Mouse (Mus musculus) lung, embryonic 14.5 days (tissue): ENCODE results near the gene Tab1. TPM values are rescaled to one million over a fixed set of nuclear protein-coding genes. Genes with fewer than 3 reads are reported as not detected.

Experiments used
- ATAC-seq: fragments of 200-750 bp; cut with Nextera tagmentation; 2 replicates; pipeline ENCODE4 v1.8.0; 2017; ENCODE audit warnings: mild to moderate bottlenecking, moderate TSS enrichment, moderate library complexity; ENCODE audit not compliant: insufficient read depth
- DNase-seq: peaks from one replicate; pipeline ENCODE4 v3.0.0-alpha.2; 2015
- H3K27ac ChIP-seq: fragments of 300-500 bp; sonication (generic); 2 replicates; pipeline ENCODE4 v1.5.1; 2014; ENCODE audit warnings: low read depth, mild to moderate bottlenecking, moderate library complexity
- H3K27me3 ChIP-seq: fragments of 300-500 bp; sonication (generic); 2 replicates; pipeline ENCODE4 v1.6.1; 2014; ENCODE audit warnings: low read length, control low read depth; ENCODE audit not compliant: insufficient read depth
- H3K36me3 ChIP-seq: fragments of 300-500 bp; sonication (generic); 2 replicates; pipeline ENCODE4 v1.6.1; 2014; ENCODE audit warnings: control low read depth; ENCODE audit not compliant: insufficient read depth
- H3K4me1 ChIP-seq: fragments of 300-500 bp; sonication (generic); 2 replicates; pipeline ENCODE4 v1.6.1; 2014; ENCODE audit warnings: antibody characterized with exemption, control low read depth; ENCODE audit not compliant: insufficient read depth
- H3K4me2 ChIP-seq: fragments of 300-500 bp; sonication (generic); 2 replicates; pipeline ENCODE4 v1.6.1; 2014; ENCODE audit warnings: mild to moderate bottlenecking
- H3K4me3 ChIP-seq: fragments of 300-500 bp; sonication (generic); 2 replicates; pipeline ENCODE4 v1.5.1; 2014; ENCODE audit warnings: low read depth, low read length
- H3K9ac ChIP-seq: fragments of 300-500 bp; sonication (generic); 2 replicates; pipeline ENCODE4 v1.6.1; 2014
- H3K9me3 ChIP-seq: fragments of 300-500 bp; sonication (generic); 2 replicates; pipeline ENCODE4 v1.6.1; 2016; ENCODE audit warnings: low read depth, low read length, control low read depth
- CTCF ChIP-seq: IDR thresholded peaks from 2 replicates; pipeline ENCODE4 v1.5.1; 2016; ENCODE audit warnings: antibody characterized with exemption, low read depth
- WGBS: fragments of 180-500 bp; shearing (Covaris S2); extraction: QIAGEN DNeasy Blood & Tissue Kit; methylation state at CpG from one replicate; pipeline ENCODE4 v1.1.7; 2014; 5-methylcytosine and 5-hydroxymethylcytosine counted together
- polyA plus RNA-seq: library from polyadenylated mRNA; unstranded; fragments of >200 nt; fragmentation: Nextera tagmentation; extraction: Ambion mirVana; gene quantifications from 2 replicates; pipeline ENCODE4 v1.2.1, GENCODE M21; 2014

The Tab1 gene
- polyA plus RNA-seq, 1 experiment from 2014 or later = 34.2 TPM

DNA sequence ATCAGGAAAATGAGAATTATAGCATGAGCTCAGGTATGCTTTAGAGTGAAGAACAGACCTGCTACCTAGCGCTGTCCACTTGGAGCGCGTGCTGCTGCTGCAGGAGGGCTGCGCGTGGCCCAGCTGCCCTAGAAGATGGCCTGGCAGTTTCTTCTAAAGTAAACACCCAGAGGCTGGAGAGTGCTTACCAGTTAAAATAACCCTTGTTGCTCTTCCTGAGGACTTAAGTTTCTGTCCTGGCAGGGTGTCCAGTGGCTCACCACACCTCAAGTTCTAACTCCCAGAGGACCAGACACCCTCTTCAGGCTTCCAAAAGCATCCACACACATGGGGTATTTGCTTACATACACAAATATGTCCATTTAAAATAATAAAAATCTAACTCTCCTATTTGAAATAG lies 12.5 kb downstream of the Tab1 start:
- Histone ChIP-seq H3K4me1 (no peaks in the 10 kb centered on the region), H3K27me3 (no peaks in the 10 kb centered on the region), H3K36me3 (peaks cover 52% of the 10 kb centered on the region), H3K27ac (no peak overlapping the region), H3K9ac (no peak overlapping the region), H3K9me3 (no peaks in the 10 kb centered on the region; the same call in 1 of the 2 replicates), H3K4me2 (no peak overlapping the region), H3K4me3 (no peak overlapping the region)
- WGBS = 83% methylated on average over 5 of the region's 5 CpGs
- DNase-seq = no peak
- TF ChIP-seq CTCF = no peak
- ATAC-seq = no peak

DNA sequence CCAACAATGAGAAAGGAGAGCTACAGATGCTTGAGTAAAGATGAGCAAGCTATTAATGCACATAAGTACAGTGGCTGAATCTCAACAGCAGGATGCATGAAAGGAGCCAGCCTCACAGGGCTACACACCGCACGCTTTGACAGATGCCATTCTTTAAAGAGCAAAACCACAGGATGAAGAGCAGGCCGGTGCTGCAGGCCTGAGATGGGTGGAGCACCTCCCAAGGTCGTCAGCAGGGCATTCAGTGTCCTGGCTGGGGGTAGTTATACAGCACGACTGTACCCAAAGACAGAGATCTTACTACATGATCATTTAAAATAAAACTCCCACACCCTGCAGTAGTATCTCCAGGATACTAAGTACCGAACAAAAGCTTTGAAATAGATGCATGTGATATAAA lies 13.2 kb downstream of the Tab1 start:
- no peak overlapping the region for H3K9ac ChIP-seq
- ATAC-seq (no peak), DNase-seq (no peak)
- H3K27ac ChIP-seq = no peak overlapping the region
- H3K27me3 ChIP-seq = no peaks in the 10 kb centered on the region
- H3K36me3 ChIP-seq = peaks cover 54% of the 10 kb centered on the region
- no peaks in the 10 kb centered on the region for H3K4me1 ChIP-seq
- no peak overlapping the region for H3K4me3 ChIP-seq
- no peak for TF ChIP-seq CTCF
- 58% methylated on average over 6 of the region's 6 CpGs for WGBS
- no peaks in the 10 kb centered on the region; the same call in 1 of the 2 replicates for H3K9me3 ChIP-seq
- no peak overlapping the region for H3K4me2 ChIP-seq

DNA sequence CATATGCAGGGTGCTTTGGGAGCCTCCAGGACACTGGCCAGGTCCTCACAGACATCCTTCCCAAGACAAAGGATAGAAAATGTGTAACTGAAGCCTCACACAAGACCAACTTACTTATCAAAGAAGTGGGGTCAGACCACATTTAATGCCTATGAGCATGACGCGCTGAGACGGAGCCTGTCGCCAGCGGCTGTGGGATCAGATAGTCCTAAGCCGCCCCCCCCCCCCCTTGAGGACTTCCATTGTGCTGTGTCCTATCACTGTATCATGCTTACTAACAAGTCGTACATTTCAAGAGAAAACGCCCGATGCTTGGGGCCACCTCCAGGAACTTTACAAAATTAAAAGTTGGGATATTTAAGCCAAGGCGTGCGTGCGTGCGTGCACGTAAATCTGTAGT lies 14.2 kb downstream of the Tab1 start:
- TF ChIP-seq CTCF = no peak
- Histone ChIP-seq H3K4me2 (no peak overlapping the region), H3K36me3 (peaks cover 52% of the 10 kb centered on the region), H3K27me3 (no peaks in the 10 kb centered on the region), H3K9me3 (no peaks in the 10 kb centered on the region; the same call in 1 of the 2 replicates), H3K9ac (no peak overlapping the region), H3K4me1 (no peaks in the 10 kb centered on the region), H3K4me3 (no peak overlapping the region), H3K27ac (no peak overlapping the region)
- 91% methylated on average over 14 of the region's 14 CpGs for whole genome bisulfite sequencing
- ATAC-seq = no peak
- DNase-seq = no peak

DNA sequence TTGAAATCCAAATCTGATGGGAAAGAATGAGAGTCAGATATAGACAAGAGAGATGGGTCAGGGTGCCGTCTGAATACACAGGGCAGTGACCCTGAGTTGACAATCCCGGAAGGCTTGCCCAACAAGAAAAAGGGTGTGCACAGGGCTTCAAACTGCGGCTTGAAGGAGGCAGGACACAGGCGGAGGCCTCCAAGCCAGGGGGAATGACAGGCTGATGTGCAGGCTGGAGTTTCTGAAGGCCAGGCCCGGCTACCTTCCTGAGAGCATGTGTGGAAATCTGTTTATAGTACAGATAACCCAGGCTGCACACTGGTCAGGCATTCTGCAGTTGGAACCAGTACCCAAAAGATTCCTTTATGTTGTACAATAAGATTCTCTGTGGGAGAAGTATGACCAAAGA lies 14.6 kb downstream of the Tab1 start:
- no peak for ATAC-seq
- peaks cover 53% of the 10 kb centered on the region for H3K36me3 ChIP-seq
- no peaks in the 10 kb centered on the region for H3K4me1 ChIP-seq
- no peak overlapping the region for H3K4me3 ChIP-seq
- no peaks in the 10 kb centered on the region for H3K27me3 ChIP-seq
- H3K27ac ChIP-seq = no peak overlapping the region
- no peak overlapping the region for H3K9ac ChIP-seq
- no peak for DNase-seq
- no peak overlapping the region for H3K4me2 ChIP-seq
- H3K9me3 ChIP-seq = no peaks in the 10 kb centered on the region
- WGBS = 65% methylated on average over 5 of the region's 5 CpGs
- TF ChIP-seq CTCF = no peak

DNA sequence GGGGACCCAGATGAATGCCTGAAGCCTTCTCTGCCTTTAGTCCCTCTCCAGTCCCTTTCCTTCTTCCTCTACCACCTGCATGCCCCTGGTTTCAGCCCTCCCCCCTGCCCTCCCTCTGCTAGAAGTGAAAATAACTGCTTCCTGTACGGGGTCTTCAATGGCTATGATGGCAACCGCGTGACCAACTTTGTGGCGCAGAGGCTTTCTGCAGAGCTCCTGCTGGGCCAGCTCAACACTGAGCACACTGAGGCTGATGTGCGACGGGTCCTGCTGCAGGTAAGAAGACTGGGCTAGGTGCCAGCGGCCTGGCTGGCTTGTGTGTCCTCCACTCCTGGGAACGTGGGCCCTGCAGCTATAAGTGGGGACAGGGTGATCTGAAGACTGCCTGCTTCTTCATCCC lies 15.6 kb downstream of the Tab1 start:
- Histone ChIP-seq H3K4me3 (no peak overlapping the region), H3K27ac (no peak overlapping the region), H3K9me3 (no peaks in the 10 kb centered on the region), H3K36me3 (peaks cover 53% of the 10 kb centered on the region), H3K4me2 (no peak overlapping the region), H3K4me1 (no peaks in the 10 kb centered on the region), H3K27me3 (no peaks in the 10 kb centered on the region), H3K9ac (no peak overlapping the region)
- no peak for ATAC-seq
- 89% methylated on average over 8 of the region's 8 CpGs for WGBS
- no peak for TF ChIP-seq CTCF
- DNase-seq = no peak

DNA sequence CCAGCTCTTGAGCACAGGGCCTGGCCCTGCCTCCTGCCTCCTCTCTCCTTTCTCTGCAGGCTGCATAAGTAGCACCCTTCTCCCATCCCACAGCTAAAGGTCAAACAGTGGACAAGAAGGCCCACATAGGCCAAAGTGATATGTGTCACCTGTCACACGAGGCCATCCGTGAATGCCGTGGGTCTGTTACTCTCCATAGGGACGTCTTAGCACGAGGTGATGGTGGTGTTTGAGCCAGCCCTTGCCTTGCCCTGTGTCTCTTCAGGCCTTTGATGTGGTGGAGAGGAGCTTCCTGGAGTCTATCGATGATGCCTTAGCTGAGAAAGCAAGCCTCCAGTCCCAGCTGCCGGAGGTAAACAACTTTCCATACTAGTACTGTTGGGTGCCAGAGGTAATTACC lies 16.6 kb downstream of the Tab1 start:
- peaks cover 56% of the 10 kb centered on the region for H3K36me3 ChIP-seq
- no peak overlapping the region for H3K4me3 ChIP-seq
- H3K9me3 ChIP-seq = no peaks in the 10 kb centered on the region
- ATAC-seq (no peak), DNase-seq (no peak)
- no peak overlapping the region for H3K9ac ChIP-seq
- no peak for TF ChIP-seq CTCF
- no peaks in the 10 kb centered on the region for H3K4me1 ChIP-seq
- H3K27ac ChIP-seq = no peak overlapping the region
- H3K27me3 ChIP-seq = no peaks in the 10 kb centered on the region
- no peak overlapping the region for H3K4me2 ChIP-seq
- WGBS = 83% methylated on average over 7 of the region's 7 CpGs

DNA sequence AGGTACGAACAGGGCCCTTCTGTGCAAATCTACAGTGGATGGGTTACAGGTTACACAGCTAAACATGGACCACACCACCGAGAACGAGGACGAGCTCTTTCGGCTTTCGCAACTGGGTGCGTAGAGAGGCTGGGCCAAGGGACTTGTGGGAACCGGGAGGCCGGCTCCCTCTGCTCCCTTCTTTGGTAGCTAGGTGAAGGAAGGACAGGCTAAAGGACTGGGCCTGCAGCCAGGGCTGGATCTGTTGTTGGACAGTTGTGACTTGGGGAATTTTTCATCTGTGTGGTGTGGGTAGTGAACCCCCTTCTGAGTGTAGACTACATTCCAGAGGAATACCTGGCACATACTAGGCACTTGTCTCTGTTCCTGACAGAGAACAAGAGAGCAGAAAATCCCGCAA lies 19.7 kb downstream of the Tab1 start:
- Histone ChIP-seq H3K36me3 (peaks cover 85% of the 10 kb centered on the region), H3K9ac (no peak overlapping the region), H3K27me3 (no peaks in the 10 kb centered on the region), H3K9me3 (no peaks in the 10 kb centered on the region), H3K4me3 (no peak overlapping the region), H3K4me1 (no peaks in the 10 kb centered on the region), H3K4me2 (no peak overlapping the region), H3K27ac (no peak overlapping the region)
- WGBS = 84% methylated on average over 10 of the region's 10 CpGs
- TF ChIP-seq CTCF = no peak
- no peak for ATAC-seq
- no peak for DNase-seq

DNA sequence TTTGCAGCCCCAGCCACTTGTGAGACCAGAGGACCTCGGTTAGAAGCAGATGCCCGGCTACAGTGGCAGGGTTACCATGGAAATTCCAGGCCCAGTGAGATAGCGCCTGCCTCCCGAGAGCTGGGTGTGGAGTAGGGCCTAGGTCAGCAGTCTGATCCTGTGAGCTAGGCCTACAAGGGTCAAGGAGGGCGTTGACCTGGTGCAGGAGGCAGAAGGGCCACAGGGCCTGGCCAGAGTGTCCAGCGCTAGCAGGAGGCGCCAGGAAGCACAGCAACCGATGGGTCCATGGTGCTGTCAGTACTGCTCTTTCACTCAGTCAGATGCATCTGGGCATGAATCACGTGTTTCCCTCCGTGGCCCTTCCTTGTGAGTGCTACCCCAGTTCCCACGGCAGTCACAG lies 20.8 kb downstream of the Tab1 start:
- TF ChIP-seq CTCF = no peak
- Histone ChIP-seq H3K4me3 (no peak overlapping the region), H3K36me3 (peaks cover 92% of the 10 kb centered on the region), H3K9me3 (no peaks in the 10 kb centered on the region), H3K4me2 (no peak overlapping the region), H3K27me3 (no peaks in the 10 kb centered on the region), H3K27ac (no peak overlapping the region), H3K9ac (no peak overlapping the region), H3K4me1 (no peaks in the 10 kb centered on the region)
- 71% methylated on average over 11 of the region's 11 CpGs for WGBS
- ATAC-seq (no peak), DNase-seq (no peak)
